Mouse (Mus musculus) lung, postnatal 0 days (tissue): ENCODE results near the gene Trak1.

Experiments
- CTCF ChIP-seq: IDR thresholded peaks from 2 replicates; pipeline ENCODE4 v1.5.1; 2016; ENCODE audit warnings: antibody characterized with exemption, mild to moderate bottlenecking
- EP300 ChIP-seq: IDR thresholded peaks from 2 replicates; pipeline ENCODE4 v1.6.1; 2016; ENCODE audit warnings: antibody characterized with exemption, mild to moderate bottlenecking, control low read depth

DNA sequence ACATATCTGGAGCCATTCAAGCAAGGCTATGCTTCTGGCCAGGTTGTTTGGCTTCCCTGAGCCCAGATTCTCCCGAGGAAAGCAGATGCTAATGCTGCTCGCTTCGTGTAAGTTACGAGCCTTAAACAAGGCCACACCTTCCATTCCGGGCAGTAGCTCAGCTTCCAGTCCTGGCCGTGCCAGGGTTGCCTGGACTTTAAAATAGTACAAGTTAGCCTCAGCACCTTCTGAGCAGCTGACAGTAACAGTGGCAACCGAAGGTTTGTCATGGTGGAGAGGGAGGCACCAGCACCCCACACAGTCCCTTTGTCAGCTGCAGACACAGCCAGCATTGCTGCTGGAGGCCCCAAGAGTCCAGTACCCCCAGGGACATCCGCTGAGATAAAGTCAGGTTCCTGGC, 61.1 kb downstream of the Trak1 start:
- TF ChIP-seq CTCF (no peak), EP300 (no peak)
